Mouse (Mus musculus): ENCODE measurements around the gene Srrt. TPM values are rescaled to one million over a fixed set of nuclear protein-coding genes. Genes with fewer than 3 reads are reported as not detected.
"Not testable (repeated sequence)": the region's sequence is repeated elsewhere in the genome, so short reads cannot be mapped to it uniquely, and the experiment has no call there.

Gene Srrt
- total RNA-seq, 2 experiments from 2014 or later, result 143 to 241 TPM

DNA sequence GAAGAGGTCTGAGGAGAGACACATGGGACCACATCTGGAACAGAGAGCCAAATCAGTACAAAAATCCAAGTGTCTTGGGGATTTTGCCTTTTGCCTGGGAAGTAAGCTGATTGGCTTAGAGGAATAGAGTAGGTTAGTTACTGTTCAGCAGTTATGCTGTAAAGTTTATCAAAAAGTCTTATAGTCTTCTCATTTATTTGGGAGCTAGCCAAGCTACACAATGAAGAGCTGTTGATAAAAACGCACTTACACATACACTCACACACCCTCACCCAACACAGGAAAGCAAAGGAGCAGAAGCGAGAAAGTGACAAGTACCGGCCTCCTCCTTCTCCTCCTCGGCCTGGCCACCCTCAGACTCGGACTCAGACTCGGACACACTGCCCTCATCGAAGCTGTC lies 8.2 kb downstream of the Srrt start:
- 0 out of 2 replicates have a peak, but pooled peaks have one; percentile 6 for ATAC-seq (replicated peaks; ENCODE audit: poor library complexity)

DNA sequence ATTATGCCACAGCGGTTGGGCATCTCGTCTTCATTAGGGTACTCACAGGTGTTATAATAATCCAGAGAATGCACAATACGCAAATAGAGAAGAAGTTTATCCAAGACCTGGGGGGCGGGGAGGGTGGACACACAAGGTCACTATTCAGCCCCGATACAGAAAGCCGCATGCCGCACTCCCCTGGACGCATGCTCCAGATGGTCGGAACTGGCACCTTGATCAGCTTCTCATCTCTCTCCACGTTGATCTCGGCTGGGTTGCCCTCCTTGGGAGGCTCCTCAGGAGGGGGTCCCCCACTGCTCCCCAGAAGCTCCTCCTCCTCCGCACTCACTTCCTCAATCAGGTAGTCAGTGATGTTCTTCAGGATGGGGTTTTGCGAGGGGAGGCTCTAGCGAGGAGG lies 10.3 kb downstream of the Srrt start:
- ATAC-seq (replicated peaks; ENCODE audit: poor library complexity), result no peak

- no peak for ATAC-seq (replicated peaks; ENCODE audit: poor library complexity)
These were observed 11.8 kb downstream of the Srrt start for GRCm38 (mm10) chr5:137295712-137296111.

GRCm38 (mm10) chr5:137295296-137295695 lies 12.2 kb downstream of the Srrt start:
- no peak for ATAC-seq (replicated peaks; ENCODE audit: poor library complexity)

DNA sequence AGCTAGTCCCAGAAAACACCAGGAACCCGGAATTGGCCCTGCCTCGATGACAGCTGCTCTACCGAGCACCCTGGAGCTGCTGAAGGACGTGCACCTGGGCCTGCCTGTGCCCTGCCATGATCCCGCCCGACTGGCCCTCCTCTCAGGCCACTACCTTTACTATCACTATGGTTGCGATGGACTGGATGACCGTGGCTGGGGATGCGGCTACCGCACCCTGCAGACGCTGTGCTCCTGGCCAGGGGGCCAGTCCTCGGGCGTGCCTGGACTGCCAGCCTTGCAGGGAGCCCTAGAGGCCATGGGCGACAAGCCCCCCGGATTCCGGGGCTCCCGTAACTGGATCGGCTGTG lies 12.8 kb downstream of the Srrt start:
- ATAC-seq (replicated peaks; ENCODE audit: poor library complexity), result no peak

GRCm38 (mm10) chr5:137293839-137294743 lies 13.4 kb downstream of the Srrt start, which contains the start of gene Ufsp1:
Gene Ufsp1 (plus strand): TSS chr5:137294629.
- peak; percentile 65 for ATAC-seq (replicated peaks; ENCODE audit: poor library complexity)

DNA sequence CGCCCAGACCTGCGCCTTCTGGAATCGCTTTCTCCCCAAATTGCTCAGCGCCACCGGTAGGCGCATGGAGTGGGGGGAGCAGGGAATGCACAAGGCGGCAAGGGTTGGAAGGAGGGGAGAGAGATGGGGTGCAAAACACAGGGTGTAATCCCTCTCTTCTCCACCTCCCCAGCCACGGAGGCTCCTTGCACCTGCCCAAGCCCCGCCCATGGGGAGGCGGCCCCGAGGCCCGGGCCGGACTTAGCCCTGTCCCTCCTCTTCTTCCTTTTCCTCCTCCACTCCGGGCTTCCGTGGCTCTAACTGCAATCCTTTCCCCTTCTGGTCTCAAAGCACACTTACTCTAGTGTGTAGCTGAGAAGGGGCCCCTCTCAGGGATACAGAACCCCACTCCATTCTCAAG lies 14.2 kb downstream of the Srrt start:
- ATAC-seq (replicated peaks; ENCODE audit: poor library complexity), result peak; percentile 29

DNA sequence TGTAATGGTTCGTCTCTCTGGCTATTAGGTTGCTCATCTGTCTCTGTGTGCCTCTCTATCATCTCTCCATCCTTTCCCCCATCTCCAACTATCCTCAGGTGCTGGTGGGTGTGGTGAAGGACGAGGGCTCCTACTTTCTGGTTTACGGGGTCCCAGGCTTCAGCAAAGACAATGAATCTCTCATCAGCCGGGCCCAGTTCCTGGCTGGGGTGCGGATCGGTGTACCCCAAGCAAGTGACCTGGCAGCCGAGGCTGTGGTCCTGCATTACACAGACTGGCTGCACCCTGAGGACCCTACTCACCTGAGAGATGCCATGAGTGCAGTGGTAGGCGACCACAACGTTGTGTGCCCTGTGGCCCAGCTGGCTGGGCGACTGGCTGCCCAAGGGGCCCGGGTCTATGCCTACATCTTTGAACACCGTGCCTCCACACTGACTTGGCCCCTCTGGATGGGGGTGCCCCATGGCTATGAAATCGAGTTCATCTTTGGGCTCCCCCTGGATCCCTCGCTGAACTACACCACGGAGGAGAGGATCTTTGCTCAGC lies 16.0 kb downstream of the Srrt start:
- no peak for ATAC-seq (replicated peaks; ENCODE audit: poor library complexity)

DNA sequence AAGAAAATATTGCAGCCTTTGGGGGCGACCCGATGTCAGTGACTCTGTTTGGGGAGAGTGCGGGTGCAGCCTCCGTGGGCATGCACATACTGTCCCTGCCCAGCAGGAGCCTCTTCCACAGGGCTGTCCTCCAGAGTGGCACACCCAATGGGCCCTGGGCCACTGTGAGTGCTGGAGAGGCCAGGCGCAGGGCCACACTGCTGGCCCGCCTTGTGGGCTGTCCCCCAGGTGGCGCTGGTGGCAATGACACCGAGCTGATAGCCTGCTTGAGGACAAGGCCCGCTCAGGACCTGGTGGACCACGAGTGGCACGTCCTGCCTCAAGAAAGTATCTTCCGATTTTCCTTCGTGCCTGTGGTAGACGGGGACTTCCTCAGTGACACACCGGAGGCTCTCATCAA lies 16.8 kb downstream of the Srrt start:
- ATAC-seq (replicated peaks; ENCODE audit: poor library complexity), result peak; percentile 21

DNA sequence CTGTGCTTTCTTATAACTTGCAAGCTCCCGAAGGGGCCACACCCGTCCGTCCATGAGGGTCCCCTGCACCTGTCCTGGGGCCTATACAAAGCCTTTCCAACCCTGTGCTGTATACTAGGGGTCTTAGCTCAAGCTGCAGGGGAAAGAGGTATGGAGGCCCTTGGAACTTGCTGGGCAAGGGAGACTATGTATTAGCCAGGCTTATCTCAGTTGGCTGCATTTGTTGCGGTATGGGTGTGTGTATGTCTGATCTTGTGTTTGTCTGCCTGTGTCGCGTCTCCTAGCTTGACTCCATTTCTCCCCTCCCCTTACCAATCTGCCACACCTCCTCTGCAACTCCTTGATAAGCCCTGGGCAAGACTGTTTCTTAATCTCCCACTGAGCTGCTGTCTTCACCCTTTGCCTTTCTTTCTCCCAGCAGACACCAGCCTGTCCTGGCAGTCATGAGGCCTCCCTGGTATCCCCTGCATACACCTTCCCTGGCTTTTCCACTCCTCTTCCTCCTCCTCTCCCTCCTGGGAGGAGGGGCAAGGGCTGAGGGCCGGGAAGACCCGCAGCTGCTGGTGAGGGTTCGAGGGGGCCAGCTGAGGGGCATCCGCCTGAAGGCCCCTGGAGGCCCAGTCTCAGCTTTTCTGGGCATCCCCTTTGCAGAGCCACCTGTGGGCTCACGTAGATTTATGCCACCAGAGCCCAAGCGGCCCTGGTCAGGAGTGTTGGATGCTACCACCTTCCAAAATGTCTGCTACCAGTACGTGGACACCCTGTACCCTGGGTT lies 17.7 kb downstream of the Srrt start:
- ATAC-seq (replicated peaks; ENCODE audit: poor library complexity), result peak; percentile 56

DNA sequence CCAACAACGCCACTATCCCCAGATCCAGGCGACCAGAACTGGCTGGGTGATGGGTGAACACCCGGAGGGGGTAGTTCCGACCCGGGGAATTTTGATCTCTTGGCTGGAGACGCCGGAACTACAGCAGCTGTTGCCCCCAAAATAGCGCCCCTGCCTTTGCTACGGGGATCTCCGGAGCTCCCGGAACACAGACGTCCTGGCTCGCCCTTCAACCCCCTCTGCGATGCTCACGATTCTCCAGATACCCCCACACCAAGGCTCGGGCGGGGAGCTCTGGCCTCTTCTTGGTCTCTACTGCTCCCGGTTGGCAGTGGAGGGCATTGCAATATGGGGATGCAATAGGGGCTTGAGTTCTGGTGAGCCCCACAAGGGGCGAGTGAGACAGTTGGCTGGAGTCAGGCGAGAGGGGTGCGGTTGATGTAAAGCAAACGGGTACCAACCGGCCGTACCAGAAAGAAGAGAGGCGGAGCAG lies 18.4 kb downstream of the Srrt start:
- peak; percentile 13 for ATAC-seq (replicated peaks; ENCODE audit: poor library complexity)

GRCm38 (mm10) chr5:137287953-137288743 lies 19.3 kb downstream of the Srrt start:
- no peak for ATAC-seq (replicated peaks; ENCODE audit: poor library complexity)

- no peak for ATAC-seq (replicated peaks; ENCODE audit: poor library complexity)
These were observed 20.2 kb downstream of the Srrt start, which contains the start of gene Ache for GRCm38 (mm10) chr5:137287032-137287952. Gene Ache (plus strand): TSS chr5:137287519.

DNA sequence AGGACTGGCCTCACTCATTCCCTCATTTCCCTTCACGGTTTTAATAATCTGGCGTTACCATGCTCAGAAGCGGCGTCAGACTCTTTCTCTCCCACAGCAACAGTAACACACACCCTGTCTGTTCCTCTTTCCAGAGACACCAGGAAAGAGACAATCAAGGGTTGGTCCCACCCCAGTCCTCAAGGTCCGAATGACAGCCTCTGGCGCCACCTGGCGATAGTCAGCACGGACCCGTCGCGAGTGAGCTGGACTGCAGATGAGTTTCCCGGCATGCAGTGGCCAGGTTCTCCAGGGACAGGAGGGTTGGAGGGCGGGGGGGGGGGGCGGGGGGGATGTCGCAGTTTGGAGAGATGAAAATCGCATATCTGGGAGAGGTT lies 20.8 kb downstream of the Srrt start:
- peak; percentile 49 for ATAC-seq (replicated peaks; ENCODE audit: poor library complexity)

GRCm38 (mm10) chr5:137285986-137286385 lies 21.5 kb downstream of the Srrt start:
- ATAC-seq (replicated peaks; ENCODE audit: poor library complexity), result no peak

DNA sequence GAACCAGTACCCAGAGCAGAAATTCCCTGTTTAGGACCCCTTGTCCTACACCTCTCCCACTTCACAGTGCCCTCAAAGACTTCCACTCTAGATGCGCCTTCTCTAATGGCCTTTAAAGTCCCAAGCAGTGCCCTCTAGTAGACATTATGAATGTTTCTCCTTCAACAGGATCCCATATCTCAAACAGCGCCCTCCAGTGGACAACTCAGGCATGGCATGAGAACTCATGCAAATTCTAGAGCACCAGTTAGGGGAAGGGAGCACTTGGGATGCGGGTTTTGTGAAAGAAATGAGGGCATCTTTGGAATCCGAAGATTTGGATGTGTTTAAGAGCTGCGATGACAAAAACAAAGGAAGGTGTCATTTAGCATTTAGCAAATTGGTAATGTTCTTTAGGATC lies 22.4 kb downstream of the Srrt start:
- 0 out of 2 replicates have a peak, but pooled peaks have one; percentile 20 for ATAC-seq (replicated peaks; ENCODE audit: poor library complexity)

- not testable (repeated sequence) for ATAC-seq (replicated peaks; ENCODE audit: poor library complexity)
These were observed 23.1 kb downstream of the Srrt start for GRCm38 (mm10) chr5:137284411-137284810.

- ATAC-seq (replicated peaks; ENCODE audit: poor library complexity), result peak; percentile 74
These were observed 29.8 kb downstream of the Srrt start for GRCm38 (mm10) chr5:137277360-137278342.
